Mouse (Mus musculus) limb, embryonic 12.5 days (tissue): ENCODE measurements around the gene 2610028H24Rik. TPM values are rescaled to one million over a fixed set of nuclear protein-coding genes. Genes with fewer than 3 reads are reported as not detected.

Experiments used
- ATAC-seq: fragments of 200-750 bp; cut with Nextera tagmentation; 2 replicates; pipeline ENCODE4 v1.8.0; 2017; ENCODE audit warnings: low read depth, moderate TSS enrichment; ENCODE audit not compliant: insufficient number of reproducible peaks, insufficient read depth, low FRiP score, low TSS enrichment
- H3K27ac ChIP-seq: fragments of 300-500 bp; sonication (generic); 2 replicates; pipeline ENCODE4 v1.5.1; 2016; ENCODE audit warnings: mild to moderate bottlenecking, moderate library complexity
- H3K27me3 ChIP-seq: fragments of 300-500 bp; sonication (generic); 2 replicates; pipeline ENCODE4 v1.6.1; 2016; ENCODE audit warnings: mild to moderate bottlenecking, moderate library complexity
- H3K36me3 ChIP-seq: fragments of 300-500 bp; sonication (generic); 2 replicates; pipeline ENCODE4 v1.6.1; 2016; ENCODE audit warnings: mild to moderate bottlenecking, moderate library complexity
- H3K4me1 ChIP-seq: fragments of 300-500 bp; sonication (generic); replicated peaks from 2 replicates; pipeline ENCODE4 v1.6.1; 2016
- H3K4me2 ChIP-seq: fragments of 300-500 bp; sonication (generic); 2 replicates; pipeline ENCODE4 v1.6.1; 2016; ENCODE audit warnings: mild to moderate bottlenecking, moderate library complexity
- H3K4me3 ChIP-seq: fragments of 300-500 bp; sonication (generic); replicated peaks from 2 replicates; pipeline ENCODE4 v1.5.1; 2016; ENCODE audit warnings: mild to moderate bottlenecking
- H3K9ac ChIP-seq: fragments of 300-500 bp; sonication (generic); replicated peaks from 2 replicates; pipeline ENCODE4 v1.6.1; 2016; ENCODE audit warnings: mild to moderate bottlenecking, moderate library complexity
- H3K9me3 ChIP-seq: fragments of 300-500 bp; sonication (generic); 2 replicates; pipeline ENCODE4 v1.6.1; 2016; ENCODE audit warnings: mild to moderate bottlenecking, moderate library complexity
- WGBS: fragments of 180-500 bp; shearing (Covaris S2); methylation state at CpG from one replicate; pipeline ENCODE4 v1.1.7; 2016; 5-methylcytosine and 5-hydroxymethylcytosine counted together
- polyA plus RNA-seq: library from polyadenylated mRNA; unstranded; fragments of >200 nt; fragmentation: Nextera tagmentation; extraction: Ambion mirVana; gene quantifications from 2 replicates; pipeline ENCODE4 v1.2.1, GENCODE M21; 2016

Gene 2610028H24Rik
- polyA plus RNA-seq, 1 experiment from 2014 or later = not detected

DNA sequence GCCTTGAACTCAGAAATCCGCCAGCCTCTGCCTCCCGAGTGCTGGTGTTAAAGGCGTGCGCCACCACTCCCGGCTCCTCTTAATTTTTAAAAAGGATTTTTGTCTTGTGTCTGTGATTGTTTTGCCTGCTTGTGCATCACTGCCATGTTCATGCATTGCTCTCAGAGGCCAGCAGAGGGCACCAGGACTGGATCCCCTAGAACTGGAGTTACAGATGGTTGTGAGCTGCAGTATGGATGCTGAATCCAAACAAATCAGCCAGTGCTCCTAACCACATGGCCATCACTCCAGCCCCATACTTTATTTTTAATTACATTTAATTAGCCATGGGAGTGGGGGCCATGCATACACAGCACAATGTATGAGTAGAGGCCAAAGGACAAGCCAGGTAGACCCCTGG, 6.4 kb downstream of the 2610028H24Rik start:
- Histone ChIP-seq H3K4me1 (no peaks in the 10 kb centered on the region), H3K9ac (no peak overlapping the region), H3K4me2 (no peak overlapping the region), H3K9me3 (0 out of 2 replicates have a peak, but pooled peaks cover 3% of the 10 kb centered on the region), H3K27me3 (no peaks in the 10 kb centered on the region), H3K36me3 (no peaks in the 10 kb centered on the region), H3K4me3 (no peak overlapping the region), H3K27ac (no peak overlapping the region)
- WGBS = 64% methylated on average over 5 of the region's 5 CpGs
- ATAC-seq = no peak

DNA sequence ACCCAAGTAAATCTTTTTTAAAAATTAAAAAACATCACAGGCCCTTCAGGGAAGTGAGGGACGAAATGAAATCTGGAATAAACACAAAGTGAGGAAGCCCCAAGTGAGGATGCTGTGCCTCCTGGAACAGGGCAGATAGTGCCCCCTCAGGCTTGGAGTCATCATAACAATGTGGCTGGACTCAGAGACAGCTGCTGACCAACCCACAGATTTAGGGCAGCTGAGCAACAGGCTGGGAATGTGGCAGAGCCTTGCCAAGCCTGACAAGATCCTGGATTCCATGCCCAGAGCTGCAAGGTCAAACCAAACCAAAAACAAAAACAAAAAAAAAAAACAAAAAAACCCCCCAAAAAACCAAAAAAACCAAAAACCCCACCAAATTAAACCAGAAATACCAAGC, 12.4 kb downstream of the 2610028H24Rik start:
- WGBS = 86% methylated on average over 1 of the region's 1 CpGs
- 0 out of 2 replicates have a peak, but pooled peaks cover 3% of the 10 kb centered on the region for H3K9me3 ChIP-seq
- ATAC-seq = no peak

DNA sequence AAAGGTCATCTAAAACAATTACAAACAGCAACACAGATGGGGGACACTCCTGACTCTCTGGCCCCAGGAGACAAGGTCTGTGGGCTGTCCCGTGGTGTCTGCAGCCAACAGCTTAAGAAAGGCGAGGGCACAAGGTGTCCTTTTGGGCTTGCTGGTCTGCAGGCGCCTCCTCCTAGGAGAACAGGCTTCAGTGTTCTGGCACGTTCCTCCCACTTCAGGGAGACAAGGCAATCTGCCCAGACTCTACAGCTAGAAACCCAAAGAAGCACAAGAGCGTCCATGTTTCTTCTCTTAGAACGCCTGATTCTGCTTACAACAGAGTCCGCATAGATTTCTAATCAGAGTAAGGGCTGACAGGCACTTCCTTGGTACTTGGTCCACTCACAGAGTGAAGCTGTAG, 13.4 kb downstream of the 2610028H24Rik start:
- 91% methylated on average over 7 of the region's 7 CpGs for WGBS
- Histone ChIP-seq H3K36me3 (peaks cover 20% of the 10 kb centered on the region), H3K9ac (no peak overlapping the region), H3K4me1 (no peaks in the 10 kb centered on the region), H3K27me3 (no peaks in the 10 kb centered on the region), H3K27ac (no peak overlapping the region), H3K4me2 (no peak overlapping the region), H3K9me3 (0 out of 2 replicates have a peak, but pooled peaks cover 3% of the 10 kb centered on the region), H3K4me3 (no peak overlapping the region)
- ATAC-seq = no peak

More for the DNA sequence above, 12.4 kb downstream of the 2610028H24Rik start:
- Histone ChIP-seq H3K27me3 (no peaks in the 10 kb centered on the region), H3K36me3 (peaks cover 20% of the 10 kb centered on the region), H3K27ac (no peak overlapping the region), H3K4me1 (no peaks in the 10 kb centered on the region), H3K4me2 (no peak overlapping the region), H3K4me3 (no peak overlapping the region), H3K9ac (no peak overlapping the region)

DNA sequence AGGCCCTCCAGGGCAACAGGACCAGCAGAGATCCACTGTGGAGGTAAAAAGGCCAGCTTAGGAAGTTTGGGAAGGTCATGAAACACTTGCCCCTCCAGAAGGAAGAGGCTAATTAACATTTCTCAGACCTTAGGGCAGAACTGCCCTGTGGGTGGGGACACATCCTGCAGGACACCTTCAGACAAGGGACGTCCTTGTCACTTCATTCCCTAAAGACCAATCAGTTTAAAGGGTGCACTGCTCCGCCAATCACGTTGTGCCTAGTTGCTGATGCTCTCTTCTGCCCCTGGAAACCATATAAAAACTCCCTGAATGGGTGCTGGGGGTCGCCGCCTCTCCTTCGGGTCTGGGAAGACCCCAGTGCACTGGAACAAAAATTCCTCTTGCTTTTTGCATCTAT, 13.8 kb downstream of the 2610028H24Rik start:
- Histone ChIP-seq H3K4me2 (no peak overlapping the region), H3K27me3 (no peaks in the 10 kb centered on the region), H3K4me1 (no peaks in the 10 kb centered on the region), H3K36me3 (peaks cover 20% of the 10 kb centered on the region), H3K9ac (no peak overlapping the region), H3K9me3 (0 out of 2 replicates have a peak, but pooled peaks cover 3% of the 10 kb centered on the region), H3K4me3 (no peak overlapping the region), H3K27ac (no peak overlapping the region)
- WGBS = 89% methylated on average over 6 of the region's 6 CpGs
- no peak for ATAC-seq

DNA sequence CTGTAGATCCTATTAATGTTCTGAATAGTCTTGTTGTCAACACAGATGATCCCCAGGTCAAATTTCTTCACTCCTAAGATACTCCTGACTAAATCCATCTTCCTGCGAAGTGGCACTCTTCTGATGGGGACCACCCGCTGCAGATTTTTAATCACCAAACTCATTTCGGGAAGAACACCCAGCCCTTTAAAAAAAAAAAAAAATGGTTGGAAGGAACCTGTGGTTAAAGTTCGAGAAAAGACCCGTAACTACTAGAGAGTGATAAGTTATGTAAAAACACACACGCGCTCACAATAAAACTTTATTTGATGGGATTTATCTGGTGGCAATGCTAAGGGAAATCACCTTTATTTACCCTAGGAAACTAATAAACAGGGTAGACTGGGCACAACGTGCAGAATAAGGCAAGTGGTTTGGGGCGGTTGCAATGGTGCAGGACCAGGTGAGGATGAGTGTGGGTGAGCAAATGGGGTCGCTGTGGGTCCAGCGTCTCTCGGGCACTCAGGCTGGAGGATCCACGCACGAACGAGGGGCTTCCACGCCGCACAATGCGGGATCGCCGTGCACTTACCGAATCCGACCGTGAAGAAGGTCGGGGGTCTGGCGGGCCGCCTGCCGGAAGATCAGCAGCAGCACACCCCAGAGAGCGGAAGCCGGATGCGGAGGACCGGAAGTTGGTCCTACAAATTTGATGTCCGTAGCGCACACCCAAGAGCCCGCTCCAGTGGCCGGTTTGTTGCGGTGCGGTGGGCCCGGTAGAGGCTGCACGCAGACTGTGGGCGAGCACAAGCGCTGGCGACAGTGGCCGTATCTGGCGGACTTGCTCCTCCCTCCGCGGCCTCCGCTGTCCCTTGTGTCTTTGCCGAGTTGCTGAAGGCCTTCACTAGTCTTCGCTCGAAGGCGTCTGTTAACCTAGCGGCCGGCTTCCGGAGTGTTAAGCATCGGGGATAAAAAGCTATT, 19.6 kb downstream of the 2610028H24Rik start, which contains the start of the genes Mcm3ap and Ybey:
Gene Mcm3ap, plus strand, starts transcription at position 725 of the 960 bp plus-strand sequence.
Gene Ybey, minus strand, starts transcription at position 912 of the 960 bp plus-strand sequence.
- peak; percentile 85 for ATAC-seq
- Histone ChIP-seq H3K4me3 (peak within 1 kb of the TSS; percentile 78), H3K36me3 (peaks cover 41% of the 10 kb centered on the region), H3K4me2 (peak within 1 kb of the TSS; percentile 68), H3K4me1 (no peaks in the 10 kb centered on the region; the same call in 1 of the 2 replicates), H3K9ac (peak within 1 kb of the TSS; percentile 86), H3K27me3 (no peaks in the 10 kb centered on the region), H3K27ac (peak within 1 kb of the TSS; percentile 92), H3K9me3 (no peaks in the 10 kb centered on the region)
- 2% methylated on average over 55 of the region's 55 CpGs for WGBS

DNA sequence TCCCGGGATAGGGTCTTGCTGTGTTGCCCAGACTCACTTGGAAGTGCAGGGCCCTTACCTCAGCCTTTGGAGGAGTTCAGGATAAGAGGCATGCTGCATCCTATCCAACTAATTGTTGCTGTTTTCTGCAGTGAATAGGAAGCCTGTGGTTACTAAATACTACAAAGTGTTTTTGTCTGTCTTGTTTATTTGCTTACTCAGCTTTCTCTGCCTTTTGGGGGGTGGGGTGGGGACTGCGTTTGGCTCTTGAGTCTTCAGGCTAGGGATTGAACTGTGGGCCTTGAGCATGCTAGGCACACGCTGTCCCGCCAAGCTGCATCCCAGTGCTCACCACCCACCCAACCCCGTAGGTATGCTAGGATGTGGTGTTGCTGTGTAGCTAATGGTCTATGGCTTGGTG, 24.9 kb downstream of the 2610028H24Rik start:
- Histone ChIP-seq H3K4me3 (no peak overlapping the region), H3K4me1 (no peaks in the 10 kb centered on the region), H3K9me3 (no peaks in the 10 kb centered on the region), H3K27ac (no peak overlapping the region), H3K9ac (no peak overlapping the region), H3K27me3 (no peaks in the 10 kb centered on the region), H3K36me3 (peaks cover 81% of the 10 kb centered on the region), H3K4me2 (no peak overlapping the region)
- no peak for ATAC-seq
- 89% methylated on average over 5 of the region's 5 CpGs for WGBS

DNA sequence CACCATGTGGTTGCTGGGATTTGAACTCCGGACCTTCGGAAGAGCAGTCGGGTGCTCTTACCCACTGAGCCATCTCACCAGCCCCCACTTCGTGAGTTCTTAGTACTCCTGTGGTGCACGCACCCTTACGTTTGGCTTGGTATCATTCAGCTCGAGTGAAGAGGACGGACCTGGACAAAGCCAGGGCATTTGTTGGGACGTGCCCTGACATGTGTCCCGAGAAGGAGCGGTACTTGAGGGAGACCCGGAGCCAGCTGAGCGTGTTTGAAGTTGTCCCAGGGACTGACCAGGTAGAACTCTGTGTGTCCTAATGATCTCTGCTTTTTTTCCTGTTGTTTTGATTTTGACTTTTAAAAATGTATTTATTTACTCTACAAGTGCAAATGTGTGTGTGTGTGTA, 32.0 kb downstream of the 2610028H24Rik start:
- Histone ChIP-seq H3K27ac (no peak overlapping the region), H3K9ac (no peak overlapping the region), H3K4me3 (no peak overlapping the region), H3K9me3 (no peaks in the 10 kb centered on the region), H3K4me2 (no peak overlapping the region), H3K27me3 (no peaks in the 10 kb centered on the region), H3K36me3 (peaks cover 98% of the 10 kb centered on the region), H3K4me1 (no peaks in the 10 kb centered on the region)
- 93% methylated on average over 13 of the region's 13 CpGs for whole genome bisulfite sequencing
- ATAC-seq = no peak

DNA sequence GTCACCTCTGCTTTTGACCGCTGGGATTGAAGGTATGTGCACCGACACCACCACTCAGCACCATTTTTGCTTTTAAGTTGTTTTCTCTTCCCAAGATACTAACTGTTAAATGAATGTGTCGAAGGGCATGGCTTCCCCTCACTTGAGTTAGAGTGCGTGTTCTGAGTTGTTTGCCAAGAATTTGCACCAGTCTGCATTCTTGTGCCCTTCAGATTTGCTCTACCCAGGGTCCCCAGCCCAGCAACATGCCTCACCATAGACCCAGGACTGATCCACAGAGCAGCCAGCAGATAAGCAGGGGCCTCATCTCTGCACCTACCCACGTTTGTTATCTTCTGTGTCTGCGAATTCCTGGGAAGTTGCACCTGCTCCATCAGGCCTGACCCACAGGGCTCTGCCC, 32.6 kb downstream of the 2610028H24Rik start:
- H3K4me1 ChIP-seq = no peaks in the 10 kb centered on the region
- no peak overlapping the region for H3K4me2 ChIP-seq
- H3K4me3 ChIP-seq = no peak overlapping the region
- H3K27me3 ChIP-seq = no peaks in the 10 kb centered on the region
- WGBS = 88% methylated on average over 6 of the region's 6 CpGs
- peaks cover 98% of the 10 kb centered on the region for H3K36me3 ChIP-seq
- H3K9ac ChIP-seq = no peak overlapping the region
- no peak overlapping the region for H3K27ac ChIP-seq
- H3K9me3 ChIP-seq = no peaks in the 10 kb centered on the region
- no peak for ATAC-seq

DNA sequence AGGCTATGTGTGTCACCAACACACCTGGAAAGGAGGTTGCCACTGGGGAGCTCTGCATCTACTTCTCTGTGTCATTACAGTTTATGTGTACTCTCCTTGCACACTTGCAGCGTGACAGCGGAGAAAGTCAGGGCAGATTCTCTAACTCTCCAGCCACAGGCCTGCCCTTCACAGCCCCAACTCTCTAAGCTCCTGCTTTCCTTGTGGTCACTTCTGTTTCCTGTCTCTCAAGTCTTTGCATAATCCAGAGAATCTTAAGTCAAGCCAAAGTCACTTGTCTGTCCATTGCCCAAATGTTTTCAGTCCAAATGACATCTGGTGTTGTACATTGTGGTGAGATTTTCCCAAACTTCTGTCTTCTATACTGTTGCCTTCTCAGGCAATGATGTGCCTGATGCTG, 37.4 kb downstream of the 2610028H24Rik start:
- no peaks in the 10 kb centered on the region for H3K4me1 ChIP-seq
- H3K27me3 ChIP-seq = no peaks in the 10 kb centered on the region
- H3K36me3 ChIP-seq = peaks cover 99% of the 10 kb centered on the region
- ATAC-seq = no peak
- no peak overlapping the region for H3K9ac ChIP-seq
- H3K4me3 ChIP-seq = no peak overlapping the region
- H3K4me2 ChIP-seq = no peak overlapping the region
- no peaks in the 10 kb centered on the region for H3K9me3 ChIP-seq
- 98% methylated on average over 2 of the region's 2 CpGs for WGBS
- no peak overlapping the region for H3K27ac ChIP-seq

DNA sequence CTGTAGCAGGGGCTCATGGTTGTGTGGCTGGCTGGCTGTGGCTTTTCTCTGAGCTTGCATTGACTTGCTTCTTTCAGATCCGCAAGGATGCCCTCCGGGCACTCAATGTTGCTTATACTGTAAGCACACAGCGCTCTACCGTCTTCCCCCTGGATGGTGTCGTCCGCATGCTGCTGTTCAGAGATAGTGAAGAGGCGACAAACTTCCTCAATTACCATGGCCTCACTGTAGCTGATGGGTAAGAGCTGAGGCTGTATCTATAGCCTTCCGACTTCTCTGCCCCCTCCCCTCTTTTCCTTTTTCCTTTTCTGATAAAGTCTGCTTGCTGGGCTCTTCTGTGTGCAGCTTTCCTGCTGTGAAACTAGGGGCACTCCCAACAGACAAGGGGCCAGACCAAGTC, 39.4 kb downstream of the 2610028H24Rik start:
- no peak for ATAC-seq
- H3K4me1 ChIP-seq = no peaks in the 10 kb centered on the region
- no peak overlapping the region for H3K4me3 ChIP-seq
- H3K27me3 ChIP-seq = no peaks in the 10 kb centered on the region
- peaks cover 96% of the 10 kb centered on the region for H3K36me3 ChIP-seq
- 95% methylated on average over 8 of the region's 8 CpGs for WGBS
- H3K27ac ChIP-seq = no peak overlapping the region
- H3K9ac ChIP-seq = no peak overlapping the region
- H3K9me3 ChIP-seq = no peaks in the 10 kb centered on the region
- no peak overlapping the region for H3K4me2 ChIP-seq

DNA sequence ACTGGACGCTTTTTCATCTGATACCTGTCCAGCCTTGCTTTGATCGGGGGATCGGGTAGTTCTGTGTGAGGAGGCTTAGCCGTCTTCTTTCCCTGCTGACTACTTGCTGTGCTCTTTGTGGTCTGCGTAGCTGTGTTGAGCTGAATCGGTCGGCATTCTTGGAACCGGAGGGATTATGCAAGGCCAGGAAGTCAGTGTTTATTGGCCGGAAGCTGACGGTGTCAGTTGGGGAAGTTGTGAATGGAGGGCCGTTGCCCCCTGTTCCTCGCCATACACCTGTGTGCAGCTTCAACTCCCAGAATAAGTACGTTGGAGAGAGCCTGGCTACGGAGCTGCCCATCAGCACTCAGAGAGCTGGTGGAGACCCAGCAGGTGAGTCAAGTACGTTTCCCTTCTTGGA, 40.3 kb downstream of the 2610028H24Rik start:
- H3K27me3 ChIP-seq = no peaks in the 10 kb centered on the region
- 92% methylated on average over 15 of the region's 15 CpGs for WGBS
- H3K9ac ChIP-seq = no peak overlapping the region
- H3K4me3 ChIP-seq = no peak overlapping the region
- no peak overlapping the region for H3K4me2 ChIP-seq
- no peaks in the 10 kb centered on the region for H3K4me1 ChIP-seq
- no peaks in the 10 kb centered on the region for H3K9me3 ChIP-seq
- ATAC-seq = no peak
- H3K36me3 ChIP-seq = peaks cover 96% of the 10 kb centered on the region
- H3K27ac ChIP-seq = no peak overlapping the region
